Mouse (Mus musculus): ENCODE data around the gene Gm2a.

DNA sequence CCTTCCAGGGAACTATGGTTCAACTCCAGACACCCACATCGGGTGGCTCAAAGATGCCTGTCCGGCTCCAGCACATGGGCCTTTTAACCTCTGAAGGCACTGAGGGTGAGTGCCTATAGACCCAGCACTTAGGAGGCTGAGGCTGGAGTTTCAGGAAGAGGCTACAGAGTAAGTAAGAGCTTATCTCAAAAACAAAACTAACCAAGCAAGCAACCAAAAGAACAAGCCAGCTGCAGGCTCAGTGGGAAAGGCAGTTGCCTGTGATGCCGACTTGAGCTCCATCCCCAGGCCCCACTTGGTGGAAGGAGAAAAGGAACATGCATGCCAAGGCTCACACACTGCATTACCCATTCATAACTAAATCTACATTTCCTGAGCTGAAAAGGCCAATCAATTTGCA lies 19.4 kb upstream of the Gm2a start:
- TF ChIP-seq CTCF (IDR thresholded peaks at IDR 0.05; ENCODE audit: borderline replicate concordance, control insufficient read depth, extremely low read depth, insufficient read depth, low read length, poor library complexity): no peak
- no peak for TF ChIP-seq POLR2A (IDR thresholded peaks at IDR 0.05; ENCODE audit: control insufficient read depth, extremely low read depth, insufficient read depth, low read length, poor library complexity)

Data from thymus, adult 2 months (tissue).